Mouse (Mus musculus) 416B (cell line): ENCODE measurements around the gene Lhpp.
A peak's percentile ranks its signal among the peaks of the same experiment; 100 is the strongest.

ENCODE experiments used
- DNase-seq: peaks from one replicate; pipeline ENCODE4 v3.0.0; 2011; ENCODE audit warnings: low read depth

Lhpp gene

GRCm38 (mm10) chr7:132599071-132599975, 11.1 kb upstream of the Lhpp start, which contains the start of gene Nkx1-2:
Gene Nkx1-2, minus strand, starts transcription at chr7:132599637.
- no peak for DNase-seq

- DNase-seq, result no peak
Observed at GRCm38 (mm10) chr7:132600026-132600425, 10.4 kb upstream of the Lhpp start.

GRCm38 (mm10) chr7:132600926-132601325, 9.5 kb upstream of the Lhpp start:
- no peak for DNase-seq

- DNase-seq, result no peak
Observed at GRCm38 (mm10) chr7:132604720-132605119, 5.7 kb upstream of the Lhpp start.

GRCm38 (mm10) chr7:132605689-132606088, 4.7 kb upstream of the Lhpp start:
- no peak for DNase-seq

- no peak for DNase-seq
Observed at GRCm38 (mm10) chr7:132608316-132609020, 2.0 kb upstream of the Lhpp start.

GRCm38 (mm10) chr7:132611530-132611929, 1.1 kb downstream of the Lhpp start:
- DNase-seq, result no peak

GRCm38 (mm10) chr7:132615346-132615745, 4.9 kb downstream of the Lhpp start:
- no peak for DNase-seq

- no peak for DNase-seq
Observed at GRCm38 (mm10) chr7:132616391-132616790, 6.0 kb downstream of the Lhpp start.

- no peak for DNase-seq
Observed at GRCm38 (mm10) chr7:132617021-132617564, 6.7 kb downstream of the Lhpp start.

GRCm38 (mm10) chr7:132619549-132619948, 9.1 kb downstream of the Lhpp start:
- no peak for DNase-seq

- DNase-seq, result no peak
Observed at GRCm38 (mm10) chr7:132619975-132620918, 9.8 kb downstream of the Lhpp start.

GRCm38 (mm10) chr7:132624161-132624560, 13.7 kb downstream of the Lhpp start:
- no peak for DNase-seq

GRCm38 (mm10) chr7:132626174-132626573, 15.7 kb downstream of the Lhpp start:
- DNase-seq, result no peak

- DNase-seq, result no peak
Observed at GRCm38 (mm10) chr7:132627448-132627847, 17.0 kb downstream of the Lhpp start.

GRCm38 (mm10) chr7:132631313-132631712, 20.9 kb downstream of the Lhpp start:
- no peak for DNase-seq

- no peak for DNase-seq
Observed at GRCm38 (mm10) chr7:132637292-132637691, 26.9 kb downstream of the Lhpp start.

GRCm38 (mm10) chr7:132638446-132639087, 28.1 kb downstream of the Lhpp start:
- peak; percentile 65 for DNase-seq

- DNase-seq, result no peak
Observed at GRCm38 (mm10) chr7:132640946-132641345, 30.5 kb downstream of the Lhpp start.

- peak; percentile 50 for DNase-seq
Observed at GRCm38 (mm10) chr7:132641606-132642005, 31.2 kb downstream of the Lhpp start.

- DNase-seq, result no peak
Observed at GRCm38 (mm10) chr7:132644605-132645279, 34.3 kb downstream of the Lhpp start.
